Mouse (Mus musculus): Measurements from ENCODE around the gene Inha. TPM values are rescaled to one million over a fixed set of nuclear protein-coding genes. Genes with fewer than 3 reads are reported as not detected.

The Inha gene
- total RNA-seq, 2 experiments from 2014 or later, result 36.9 to 37.2 TPM

DNA sequence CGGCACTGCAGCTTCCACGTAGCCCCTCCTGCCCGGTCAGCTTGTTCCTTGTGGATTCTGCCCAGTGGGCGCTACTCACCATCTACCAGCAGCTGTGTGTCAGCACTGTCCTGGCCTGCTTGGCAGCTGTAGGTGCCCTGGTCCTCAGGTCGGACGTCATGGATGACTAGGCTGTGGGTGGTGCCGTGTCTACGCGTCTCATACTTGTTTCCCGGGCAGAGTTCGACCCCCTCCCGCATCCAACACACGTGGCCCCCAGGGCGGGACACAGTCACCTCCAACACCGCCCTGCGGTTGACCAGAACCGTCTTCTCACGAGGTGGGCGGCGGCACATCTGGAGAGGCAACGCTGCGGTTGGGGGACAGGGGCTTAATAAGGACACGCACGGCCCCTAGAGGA is 20.3 kb upstream of the Inha start:
- intact Hi-C loops (cut with DNase I), result no loop called here

DNA sequence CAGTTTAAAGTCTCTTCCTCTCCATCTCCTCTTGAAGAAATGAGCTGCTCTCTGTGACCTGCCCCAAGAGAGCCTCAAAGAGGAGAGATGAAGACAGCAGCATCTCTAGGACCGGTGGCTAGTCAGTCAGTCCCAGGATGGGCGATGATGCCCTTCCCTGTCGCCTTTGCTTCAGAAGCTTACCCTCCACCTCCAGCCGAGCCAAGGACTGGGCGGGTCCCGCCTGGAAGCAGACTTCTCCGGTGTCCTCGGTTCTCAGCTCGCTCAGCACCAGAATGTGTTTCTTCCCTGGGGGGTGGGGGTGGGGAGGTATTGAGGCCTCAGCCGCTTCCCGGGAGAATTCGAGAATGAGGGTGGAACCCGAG is 19.9 kb upstream of the Inha start:
- DNase-seq (ENCODE audit: extremely low spot score in 1 of 2, low spot score in 2 of 2), result no peak
- intact Hi-C loops (cut with DNase I), result no loop called here

More for the DNA sequence above, 20.3 kb upstream of the Inha start:
- no peak for DNase-seq (ENCODE audit: extremely low spot score in 1 of 2, low spot score in 2 of 2)

DNA sequence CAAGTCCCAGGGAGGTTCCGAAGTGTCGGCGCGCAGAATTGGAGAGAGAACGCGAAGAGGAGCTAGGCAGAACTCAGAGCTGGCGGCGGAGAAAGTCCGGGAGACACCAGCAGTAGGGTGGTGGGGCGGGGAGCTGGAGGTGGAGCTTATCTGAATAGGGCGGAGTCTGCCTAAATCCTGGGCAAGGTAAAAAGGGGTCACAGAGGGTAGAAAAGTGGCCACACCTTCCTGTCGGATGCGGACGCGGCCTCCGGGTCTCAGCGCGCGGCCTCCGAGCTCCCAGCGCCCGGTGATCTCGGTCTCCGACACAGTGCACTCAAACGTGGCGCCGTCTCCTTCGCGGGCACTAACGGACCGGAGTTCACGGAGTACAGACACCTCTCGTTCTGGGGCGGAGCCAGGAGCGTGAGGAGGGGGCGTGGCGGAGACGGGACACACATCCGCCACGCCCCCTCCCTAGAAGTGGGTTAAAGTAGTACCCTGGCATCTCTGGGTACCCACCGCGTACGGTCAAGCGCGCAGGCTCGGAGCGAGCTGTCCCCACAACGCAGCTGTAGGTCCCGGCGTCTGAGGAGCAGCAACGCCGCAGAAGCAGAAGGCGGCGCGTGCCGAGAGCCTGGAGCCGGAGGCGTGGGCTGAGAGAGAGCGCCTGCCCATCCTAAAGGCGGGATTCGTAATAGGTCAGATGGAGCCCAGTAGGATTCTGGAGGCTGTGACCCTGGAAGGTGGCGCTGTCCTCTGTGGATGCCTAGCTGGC is 19.3 kb upstream of the Inha start:
- intact Hi-C loops (cut with DNase I), result no loop called here
- DNase-seq (ENCODE audit: extremely low spot score in 1 of 2, low spot score in 2 of 2), result peak; percentile 60 to 86

- intact Hi-C loops (cut with DNase I), result no loop called here
- no peak for DNase-seq (ENCODE audit: extremely low spot score in 1 of 2, low spot score in 2 of 2)
Observed at GRCm38 (mm10) chr1:75490785-75491551, 15.9 kb upstream of the Inha start.

GRCm38 (mm10) chr1:75492579-75493170 is 14.2 kb upstream of the Inha start:
- DNase-seq (ENCODE audit: extremely low spot score in 1 of 2, low spot score in 2 of 2), result no peak
- intact Hi-C loops (cut with DNase I), result no loop called here

DNA sequence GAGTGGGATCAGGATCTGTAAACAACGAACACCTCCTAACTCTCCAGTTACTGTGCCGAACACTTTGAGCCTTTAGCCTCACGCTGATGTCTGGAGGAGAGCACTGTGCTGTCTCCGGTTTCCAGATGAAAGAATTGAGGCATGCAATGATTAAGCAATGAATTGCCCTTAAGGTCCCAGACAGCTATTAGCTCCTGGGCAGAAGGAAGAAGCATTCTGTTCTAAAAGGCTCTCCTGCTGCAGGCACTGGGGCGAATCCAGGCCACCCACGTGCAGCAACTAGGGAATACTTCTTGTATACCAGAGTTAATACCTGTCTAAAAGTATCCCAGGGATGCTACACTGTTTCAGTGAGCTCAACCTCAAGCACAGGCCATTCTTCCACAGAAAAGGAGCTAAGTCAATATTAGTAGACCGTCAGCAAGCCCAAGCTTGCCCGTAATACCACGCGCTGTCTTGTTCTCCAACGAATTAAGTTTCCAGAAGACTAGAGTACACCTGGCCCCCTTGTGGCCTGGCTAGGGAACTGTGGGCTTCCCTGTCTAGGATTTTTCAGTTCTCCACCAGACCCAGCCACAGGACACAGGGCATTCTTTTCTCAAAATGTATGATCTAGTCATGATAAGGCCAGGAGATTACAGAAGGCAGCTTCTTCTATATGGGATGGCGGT is 11.9 kb upstream of the Inha start:
- intact Hi-C loops (cut with DNase I), result no loop called here
- DNase-seq (ENCODE audit: extremely low spot score in 1 of 2, low spot score in 2 of 2), result no peak

DNA sequence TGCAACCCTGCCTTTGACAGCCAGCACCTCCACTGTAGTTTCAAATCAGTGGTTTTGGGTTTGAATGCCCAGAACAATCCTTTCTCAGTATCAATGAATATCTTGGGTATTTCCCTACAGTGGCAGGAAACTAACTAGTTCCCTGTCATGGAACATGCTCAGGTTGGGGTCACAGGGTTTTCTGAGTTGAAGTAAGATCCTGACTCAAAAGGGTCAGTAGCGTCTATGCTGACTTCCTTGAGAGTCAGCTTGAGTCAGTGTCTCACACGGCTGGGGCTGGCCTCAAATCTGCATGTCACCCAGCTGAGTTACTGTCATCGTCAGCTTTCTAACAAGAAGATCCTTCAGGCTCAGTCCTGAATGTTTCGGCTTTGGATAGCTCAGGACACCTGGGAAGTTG is 8.0 kb upstream of the Inha start:
- intact Hi-C loops (cut with DNase I), result no loop called here
- DNase-seq (ENCODE audit: extremely low spot score in 1 of 2, low spot score in 2 of 2), result no peak

- intact Hi-C loops (cut with DNase I), result no loop called here
- no peak for DNase-seq (ENCODE audit: extremely low spot score in 1 of 2, low spot score in 2 of 2)
Observed at GRCm38 (mm10) chr1:75499441-75499840, 7.4 kb upstream of the Inha start.

- intact Hi-C loops (cut with DNase I), result no loop called here
- peak in 1 of 2 experiments; percentile 20 for DNase-seq (ENCODE audit: extremely low spot score in 1 of 2, low spot score in 2 of 2)
Observed at GRCm38 (mm10) chr1:75501905-75502304, 5.0 kb upstream of the Inha start.

- intact Hi-C loops (cut with DNase I), result no loop called here
- peak in 1 of 2 experiments; percentile 23 for DNase-seq (ENCODE audit: extremely low spot score in 1 of 2, low spot score in 2 of 2)
Observed at GRCm38 (mm10) chr1:75502945-75503650, 3.8 kb upstream of the Inha start.

GRCm38 (mm10) chr1:75503651-75503980 is 3.3 kb upstream of the Inha start:
- intact Hi-C loops (cut with DNase I), result no loop called here
- DNase-seq (ENCODE audit: extremely low spot score in 1 of 2, low spot score in 2 of 2), result peak in 1 of 2 experiments; percentile 40

- DNase-seq (ENCODE audit: extremely low spot score in 1 of 2, low spot score in 2 of 2), result peak in 1 of 2 experiments; percentile 30
- intact Hi-C loops (cut with DNase I), result no loop called here
Observed at GRCm38 (mm10) chr1:75504256-75505045, 2.4 kb upstream of the Inha start.

DNA sequence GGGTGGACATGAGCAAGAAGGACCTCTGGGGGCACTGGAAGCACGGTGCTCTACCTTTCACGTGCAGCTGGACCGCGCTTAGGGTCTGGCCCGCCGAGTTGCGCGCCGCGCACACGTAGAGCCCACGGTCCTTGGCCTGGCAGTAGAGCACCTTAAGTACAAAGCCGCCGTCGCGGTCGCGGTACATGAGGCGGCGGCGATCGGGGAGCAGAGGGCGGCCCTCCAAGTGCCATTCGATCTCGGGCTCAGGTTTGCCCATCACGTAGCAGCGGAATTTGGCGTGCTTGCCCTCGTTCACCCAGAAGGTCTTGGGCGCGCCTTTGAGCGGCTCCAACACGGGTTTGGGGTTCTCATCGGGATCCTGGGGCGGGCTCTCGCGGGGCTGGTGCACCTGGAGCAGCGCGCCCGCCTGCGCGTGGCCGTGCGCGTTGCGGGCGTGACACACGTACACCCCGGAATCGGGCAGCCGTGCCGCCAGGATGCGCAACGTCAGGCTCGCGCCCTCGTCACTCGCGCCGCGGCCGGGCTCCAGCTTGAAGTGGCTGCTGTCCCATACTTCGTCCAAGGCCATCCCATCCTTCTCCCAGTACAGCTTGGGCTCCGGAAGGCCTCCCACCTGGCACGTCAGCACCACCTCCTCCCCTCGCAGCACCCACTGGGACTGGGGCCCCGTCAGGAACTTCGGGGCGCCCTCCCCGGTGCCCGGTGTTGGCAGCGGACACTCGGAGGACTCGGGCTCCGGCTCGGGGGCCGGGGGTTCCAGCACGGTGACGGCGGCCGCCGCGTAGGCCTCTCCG is 1.5 kb upstream of the Inha start:
- intact Hi-C loops (cut with DNase I), result no loop called here
- peak; percentile 73 to 84 for DNase-seq (ENCODE audit: extremely low spot score in 1 of 2, low spot score in 2 of 2)

DNA sequence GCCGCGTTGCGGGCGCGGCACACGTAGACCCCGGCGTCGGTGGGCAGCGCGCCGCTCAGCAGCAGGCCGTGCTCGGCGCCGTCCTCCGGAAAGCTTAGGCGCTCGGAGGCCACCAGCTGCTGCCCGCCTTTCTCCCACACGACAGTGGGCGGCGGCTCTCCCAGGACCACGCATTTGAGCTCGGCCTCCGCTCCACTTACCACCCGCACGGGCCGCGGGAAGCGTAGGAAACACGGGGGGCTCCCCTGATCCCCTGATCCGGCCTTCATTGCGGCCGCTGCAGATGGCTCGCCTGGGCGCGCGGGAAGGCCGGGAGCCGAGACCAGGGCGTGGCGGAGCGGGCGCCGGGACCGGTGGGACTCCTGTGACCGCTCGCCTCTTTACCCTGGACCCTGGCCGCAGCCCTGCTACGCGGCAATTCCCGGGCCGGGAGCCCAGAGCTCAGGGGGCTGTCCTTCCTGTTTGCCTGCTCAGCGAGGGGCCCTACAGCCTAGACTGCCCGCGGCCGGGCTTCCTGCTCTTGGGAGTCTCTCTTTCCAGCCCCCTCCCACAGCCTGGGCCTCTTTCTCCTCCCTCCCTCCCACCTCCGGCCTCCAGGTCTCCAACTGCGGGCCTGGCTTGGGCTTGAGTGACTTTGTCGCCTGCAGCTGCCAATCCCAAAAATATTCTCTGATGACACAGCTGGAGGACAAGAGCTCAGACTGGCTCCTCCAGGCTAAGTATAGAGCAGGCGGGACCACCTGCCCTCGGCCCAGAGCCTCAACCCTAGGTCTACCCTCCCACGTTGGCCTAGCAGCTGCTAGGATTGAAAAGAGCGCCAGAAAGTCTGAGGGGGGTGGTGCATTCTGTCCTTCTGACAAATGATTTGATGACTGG is 683 bp upstream of the Inha start, which contains the start of gene Obsl1:
TSS of gene Obsl1 (minus strand) at position 497 of the 876 bp plus-strand sequence.
- DNase-seq (ENCODE audit: extremely low spot score in 1 of 2, low spot score in 2 of 2), result peak in 1 of 2 experiments; percentile 88
- intact Hi-C loops (cut with DNase I), result no loop called here

- intact Hi-C loops (cut with DNase I), result no loop called here
Observed at GRCm38 (mm10) chr1:75509586-75509985, 2.7 kb downstream of the Inha start.

GRCm38 (mm10) chr1:75510154-75510553 is 3.3 kb downstream of the Inha start:
- intact Hi-C loops (cut with DNase I), result no loop called here
- no peak for DNase-seq (ENCODE audit: extremely low spot score in 1 of 2, low spot score in 2 of 2)

More at GRCm38 (mm10) chr1:75509586-75509985, 2.7 kb downstream of the Inha start:
- peak in 1 of 2 experiments; percentile 30 for DNase-seq (ENCODE audit: extremely low spot score in 1 of 2, low spot score in 2 of 2)

Data from left cerebral cortex, postnatal 10 days (tissue).